Mouse (Mus musculus): Measurements from ENCODE around the gene Cfap46. TPM values are rescaled to one million over a fixed set of nuclear protein-coding genes. Genes with fewer than 3 reads are reported as not detected.
"Not testable (repeated sequence)": the region's sequence is repeated elsewhere in the genome, so short reads cannot be mapped to it uniquely, and the experiment has no call there.

The Cfap46 gene
- polyA plus RNA-seq, 1 experiment = 4.6 TPM

DNA sequence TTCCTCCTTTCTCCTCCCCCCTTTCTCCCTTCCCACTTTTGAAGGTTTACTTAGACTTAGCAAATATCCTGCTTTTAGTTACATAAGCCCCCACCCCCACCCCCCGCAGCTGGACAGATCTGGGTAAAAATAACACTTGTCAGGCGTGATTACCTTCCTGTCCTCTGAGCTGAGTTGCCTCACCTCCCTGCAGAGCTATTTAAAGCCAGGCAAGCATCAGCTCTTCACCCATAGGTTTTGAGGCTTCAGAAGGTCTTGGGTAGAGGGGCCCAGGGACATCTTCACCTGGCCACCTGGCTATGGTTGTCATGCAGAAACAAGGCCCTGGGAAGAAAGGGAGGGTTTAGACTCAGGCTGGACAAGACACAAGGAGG, 20.2 kb upstream of the Cfap46 start:
- no peak for TF ChIP-seq CTCF (IDR thresholded peaks at IDR 0.05; ENCODE audit: borderline replicate concordance, extremely low read depth, insufficient read depth, insufficient read length)
- no peak for TF ChIP-seq POLR2A (IDR thresholded peaks at IDR 0.05; ENCODE audit: borderline replicate concordance, extremely low read depth, insufficient read depth, insufficient read length, poor library complexity, severe bottlenecking)
- no peak for DNase-seq (ENCODE audit: low read depth)

DNA sequence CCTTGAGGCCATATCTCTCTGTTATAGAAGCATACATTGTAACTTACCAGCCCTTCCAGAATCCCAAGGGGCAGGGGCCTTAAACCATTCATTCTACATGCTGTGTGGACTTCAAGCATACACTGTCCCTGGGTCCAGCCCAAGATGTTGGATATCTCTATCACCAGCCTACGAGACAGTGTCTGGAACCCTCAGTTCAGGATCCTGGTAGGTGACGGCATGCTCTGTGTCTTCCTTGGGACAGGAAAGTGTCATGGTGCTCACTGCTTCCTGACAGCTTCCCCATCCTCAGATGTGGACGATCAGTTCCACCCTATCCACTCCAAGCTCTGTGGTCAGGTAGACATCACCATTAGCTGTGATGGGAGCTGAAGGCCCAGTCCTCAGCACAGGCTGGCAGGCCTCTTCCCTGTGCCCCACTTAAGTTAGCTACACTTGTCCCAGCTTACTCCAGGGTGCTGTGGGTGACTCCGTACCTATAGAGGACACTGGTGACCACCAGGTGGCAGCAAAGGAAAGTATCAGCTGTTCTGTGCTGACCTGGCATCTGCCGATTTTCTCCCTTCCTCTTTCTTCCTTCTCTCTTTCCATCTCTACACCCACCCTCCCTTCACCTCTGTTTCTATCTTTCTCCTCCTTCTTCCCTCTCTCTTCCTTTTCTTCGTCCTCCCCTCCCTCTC, 19.7 kb upstream of the Cfap46 start:
- no peak for TF ChIP-seq POLR2A (IDR thresholded peaks at IDR 0.05; ENCODE audit: borderline replicate concordance, extremely low read depth, insufficient read depth, insufficient read length, poor library complexity, severe bottlenecking)
- peak; percentile 88 for TF ChIP-seq CTCF (IDR thresholded peaks at IDR 0.05; ENCODE audit: borderline replicate concordance, extremely low read depth, insufficient read depth, insufficient read length)
- peak; percentile 85 for DNase-seq (ENCODE audit: low read depth)

DNA sequence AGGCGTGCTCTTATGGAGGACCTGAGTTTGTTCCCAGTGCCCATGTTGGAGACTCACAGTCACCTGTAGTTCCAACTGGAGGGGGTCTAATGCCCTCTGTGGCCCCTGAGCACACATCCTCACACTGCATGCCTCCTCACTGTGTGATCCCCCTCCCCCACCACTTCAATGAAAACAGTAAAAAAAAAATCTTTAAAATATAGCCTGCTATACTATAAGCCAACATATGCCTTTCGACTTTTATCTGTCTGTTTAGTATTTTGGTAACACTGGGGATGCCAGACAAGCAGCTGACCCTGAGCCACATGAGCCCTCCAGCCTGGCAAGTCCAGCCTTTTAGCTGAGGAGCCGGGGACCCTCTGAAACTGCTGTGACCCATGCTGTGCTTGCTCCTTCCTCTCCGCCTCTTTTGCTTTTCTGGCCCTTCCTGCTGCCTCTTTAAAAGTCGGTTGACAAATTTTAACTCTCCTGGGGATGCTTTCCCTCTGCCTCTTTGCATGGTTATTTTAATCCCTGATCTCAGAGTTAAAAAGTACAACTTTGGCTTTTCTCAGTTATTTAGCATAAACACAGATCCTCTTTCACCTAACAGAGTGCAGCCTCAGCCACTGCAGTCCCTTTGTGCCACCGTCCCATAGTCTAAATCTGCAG, 18.2 kb upstream of the Cfap46 start:
- TF ChIP-seq CTCF (IDR thresholded peaks at IDR 0.05; ENCODE audit: borderline replicate concordance, extremely low read depth, insufficient read depth, insufficient read length) (no peak), POLR2A (IDR thresholded peaks at IDR 0.05; ENCODE audit: borderline replicate concordance, extremely low read depth, insufficient read depth, insufficient read length, poor library complexity, severe bottlenecking) (no peak)
- DNase-seq (ENCODE audit: low read depth) = no peak

DNA sequence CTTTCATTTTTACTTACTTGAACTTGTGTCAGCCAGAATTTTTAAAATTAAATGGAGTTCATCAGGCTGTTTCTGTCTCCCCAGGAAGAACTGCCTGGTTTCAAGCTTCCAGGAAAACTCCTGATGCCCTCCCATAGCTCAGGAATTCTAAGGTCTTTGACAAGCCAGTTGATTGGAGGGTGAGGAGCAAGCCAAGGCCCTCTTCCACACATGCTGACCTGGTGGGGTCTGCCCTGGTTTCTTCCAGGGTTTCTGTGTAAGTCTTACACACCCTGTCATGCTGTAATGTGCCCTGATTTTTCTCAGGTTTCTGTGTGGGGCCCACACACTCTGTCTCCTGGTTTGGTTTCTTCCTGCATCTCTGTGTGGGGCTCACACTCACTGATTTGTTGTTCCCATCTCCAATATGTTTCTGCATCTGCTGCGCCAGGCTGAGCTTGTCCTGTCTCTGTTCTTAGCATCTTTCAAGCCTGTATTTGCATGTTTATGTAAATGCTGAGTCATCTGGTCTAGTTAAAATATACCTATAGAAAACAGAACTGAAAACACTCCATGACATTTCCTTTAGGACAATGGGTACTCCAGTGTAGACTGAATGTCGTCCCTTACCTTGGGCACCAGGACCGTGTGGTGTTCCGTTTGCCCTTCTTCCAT, 9.2 kb upstream of the Cfap46 start:
- DNase-seq (ENCODE audit: low read depth) = peak; percentile 40
- TF ChIP-seq POLR2A (IDR thresholded peaks at IDR 0.05; ENCODE audit: borderline replicate concordance, extremely low read depth, insufficient read depth, insufficient read length, poor library complexity, severe bottlenecking) (no peak), CTCF (IDR thresholded peaks at IDR 0.05; ENCODE audit: borderline replicate concordance, extremely low read depth, insufficient read depth, insufficient read length) (no peak)

DNA sequence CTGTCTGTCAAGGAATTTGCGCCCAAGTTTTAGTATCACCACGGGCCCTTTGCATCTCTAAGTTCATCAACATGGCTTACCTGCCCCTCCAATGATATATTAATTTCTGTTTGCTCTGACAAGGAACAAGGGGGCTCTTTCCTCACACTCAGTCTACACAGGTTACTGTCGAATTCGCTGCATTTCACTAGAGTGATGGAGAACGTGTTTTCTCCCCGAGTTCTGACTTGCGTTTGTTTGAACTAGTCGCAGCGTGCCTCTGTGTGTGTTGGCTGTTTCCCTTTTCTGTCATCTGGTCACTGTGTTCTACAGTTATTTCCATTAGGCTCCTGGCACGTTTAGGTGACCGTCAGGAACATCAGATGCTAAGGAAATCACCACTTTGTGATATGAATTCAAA, 8.6 kb upstream of the Cfap46 start:
- no peak for DNase-seq (ENCODE audit: low read depth)
- TF ChIP-seq CTCF (IDR thresholded peaks at IDR 0.05; ENCODE audit: borderline replicate concordance, extremely low read depth, insufficient read depth, insufficient read length) = no peak
- TF ChIP-seq POLR2A (IDR thresholded peaks at IDR 0.05; ENCODE audit: borderline replicate concordance, extremely low read depth, insufficient read depth, insufficient read length, poor library complexity, severe bottlenecking) = no peak

DNA sequence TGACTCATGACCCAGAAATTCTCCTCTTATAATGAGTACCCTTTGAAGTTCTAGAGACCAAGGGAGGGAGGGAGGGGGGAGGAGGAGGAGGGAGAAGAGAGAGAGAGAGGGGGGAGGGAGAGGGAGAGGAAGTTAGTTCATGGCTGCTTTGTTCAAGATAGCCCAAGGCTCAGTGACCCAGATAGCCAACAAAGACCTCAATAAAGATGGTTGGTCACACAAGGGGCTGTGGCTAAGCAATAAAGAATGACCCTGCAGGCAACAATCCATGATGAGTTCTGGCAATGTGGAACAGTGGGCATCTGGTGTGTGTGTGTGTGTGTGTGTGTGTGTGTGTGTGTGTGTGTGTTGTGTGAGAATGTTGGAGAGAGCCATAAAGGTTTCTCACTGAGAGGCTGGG, 1.7 kb upstream of the Cfap46 start:
- peak; percentile 18 for DNase-seq (ENCODE audit: low read depth)

DNA sequence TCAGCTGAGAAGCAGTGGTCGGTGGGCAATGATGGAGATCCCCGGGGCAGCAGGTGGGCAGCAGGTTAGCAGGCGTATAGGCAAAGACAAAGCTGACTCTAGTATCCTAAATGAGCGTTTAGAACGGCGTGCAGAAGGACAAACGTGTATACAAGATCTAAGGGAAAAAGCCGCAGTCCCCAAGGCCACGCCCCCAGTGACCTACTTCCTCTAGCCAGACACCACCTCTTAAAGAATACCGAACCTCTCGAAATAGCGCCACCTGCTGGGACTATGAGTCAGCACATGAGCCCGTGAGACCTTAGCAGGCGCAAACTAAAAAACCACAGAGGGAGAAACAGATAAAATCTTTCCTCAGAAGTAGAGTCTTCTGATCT, 924 bp upstream of the Cfap46 start:
- DNase-seq (ENCODE audit: low read depth) = peak; percentile 97

More for the DNA sequence above, 1.7 kb upstream of the Cfap46 start:
- TF ChIP-seq POLR2A (IDR thresholded peaks at IDR 0.05; ENCODE audit: borderline replicate concordance, extremely low read depth, insufficient read depth, insufficient read length, poor library complexity, severe bottlenecking) (no peak), CTCF (IDR thresholded peaks at IDR 0.05; ENCODE audit: borderline replicate concordance, extremely low read depth, insufficient read depth, insufficient read length) (no peak)

DNA sequence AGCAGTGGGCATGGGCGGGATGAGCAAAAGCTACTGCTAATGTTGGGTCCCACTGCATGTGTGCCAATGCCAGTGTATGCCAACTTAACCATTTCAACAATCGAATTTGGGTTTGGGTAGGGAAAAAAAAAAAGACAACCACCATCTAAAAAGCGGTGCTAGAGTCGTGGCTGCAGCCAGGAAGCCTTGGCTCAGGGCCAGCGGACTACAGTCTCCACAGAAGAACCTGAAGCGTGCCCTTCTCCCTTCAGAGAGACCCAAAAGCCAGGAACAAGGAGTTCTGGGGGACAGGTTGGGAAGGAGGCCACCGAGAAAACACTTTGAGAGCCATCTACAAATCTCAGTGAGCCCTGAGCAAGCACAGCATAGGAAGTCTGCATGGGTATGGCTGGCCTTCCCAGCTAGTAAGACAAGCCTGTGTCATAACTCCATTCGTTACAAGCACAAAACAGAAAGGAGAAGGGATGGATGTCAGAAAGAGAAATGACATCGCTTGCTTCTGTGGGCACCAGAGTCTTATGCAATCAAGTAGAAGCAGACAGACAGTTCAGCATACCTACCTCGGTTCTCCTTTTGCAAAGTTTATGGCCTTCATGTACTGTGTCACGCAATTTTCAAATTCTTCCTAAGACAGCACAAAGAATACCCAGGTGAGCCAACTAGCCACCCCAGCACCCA, 1.6 kb downstream of the Cfap46 start:
- no peak for DNase-seq (ENCODE audit: low read depth)
- no peak for TF ChIP-seq CTCF (IDR thresholded peaks at IDR 0.05; ENCODE audit: borderline replicate concordance, extremely low read depth, insufficient read depth, insufficient read length)

More for the DNA sequence above, 924 bp upstream of the Cfap46 start:
- TF ChIP-seq POLR2A (IDR thresholded peaks at IDR 0.05; ENCODE audit: borderline replicate concordance, extremely low read depth, insufficient read depth, insufficient read length, poor library complexity, severe bottlenecking) (no peak), CTCF (IDR thresholded peaks at IDR 0.05; ENCODE audit: borderline replicate concordance, extremely low read depth, insufficient read depth, insufficient read length) (peak; percentile 91)

DNA sequence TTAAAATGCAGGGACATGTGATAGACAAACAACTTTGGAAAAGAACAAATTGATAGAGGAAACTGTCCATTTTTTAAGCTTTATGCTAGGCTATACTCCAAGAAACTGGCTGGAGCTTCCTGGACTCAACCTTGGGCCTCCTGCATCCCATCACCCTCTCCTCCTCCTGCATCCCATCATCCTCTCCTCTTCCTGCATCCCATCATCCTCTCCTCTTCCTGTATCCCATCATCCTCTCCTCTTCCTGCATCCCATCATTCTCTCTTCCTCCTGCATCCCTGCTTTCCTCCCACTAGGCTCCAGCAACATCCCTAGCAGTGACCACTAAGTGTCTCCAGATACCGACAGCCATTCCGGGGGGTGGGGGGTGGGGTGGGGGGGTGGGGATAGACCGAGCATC, 7.2 kb downstream of the Cfap46 start:
- DNase-seq (ENCODE audit: low read depth) = peak; percentile 31
- no peak for TF ChIP-seq POLR2A (IDR thresholded peaks at IDR 0.05; ENCODE audit: borderline replicate concordance, extremely low read depth, insufficient read depth, insufficient read length, poor library complexity, severe bottlenecking)
- TF ChIP-seq CTCF (IDR thresholded peaks at IDR 0.05; ENCODE audit: borderline replicate concordance, extremely low read depth, insufficient read depth, insufficient read length) = no peak

DNA sequence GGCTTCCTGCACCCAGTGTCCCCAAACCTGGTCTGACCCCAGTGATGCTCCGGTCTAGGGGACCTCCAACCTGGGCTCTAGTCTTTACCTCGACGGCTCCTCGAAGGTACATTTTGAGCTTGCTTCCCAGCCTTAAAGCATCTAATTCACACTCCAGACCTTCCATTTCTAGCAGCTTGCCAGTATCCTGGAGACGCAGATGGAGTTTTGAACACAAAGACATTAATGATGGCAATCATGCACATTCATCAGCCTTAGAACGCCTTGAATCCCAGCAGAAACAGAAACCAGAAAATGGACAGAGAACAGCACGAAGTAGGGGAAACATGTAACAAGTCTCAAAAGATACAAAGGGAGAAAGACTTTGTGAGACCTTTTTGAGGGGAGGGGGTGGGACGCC, 16.7 kb downstream of the Cfap46 start:
- peak; percentile 76 for DNase-seq (ENCODE audit: low read depth)
- TF ChIP-seq CTCF (IDR thresholded peaks at IDR 0.05; ENCODE audit: borderline replicate concordance, extremely low read depth, insufficient read depth, insufficient read length) (no peak), POLR2A (IDR thresholded peaks at IDR 0.05; ENCODE audit: borderline replicate concordance, extremely low read depth, insufficient read depth, insufficient read length, poor library complexity, severe bottlenecking) (no peak)

DNA sequence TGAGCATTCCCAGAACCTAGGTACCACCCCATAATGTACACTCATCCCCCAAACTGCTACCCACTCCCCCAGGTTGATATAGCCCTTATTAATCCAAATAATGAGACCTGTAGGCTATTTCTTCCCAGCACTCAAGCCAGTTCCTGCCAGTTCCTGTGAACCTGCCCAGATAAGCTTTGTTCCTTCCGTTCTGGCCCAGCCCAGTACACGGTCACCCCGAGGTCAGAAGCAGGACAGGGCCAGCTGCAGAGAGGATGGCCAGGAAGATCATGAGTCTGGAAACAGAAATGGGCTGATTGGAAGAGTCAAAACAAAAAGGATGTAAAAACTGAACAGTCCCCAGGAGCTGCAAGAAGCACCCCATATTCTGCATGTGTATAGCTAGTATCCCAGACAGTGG, 20.3 kb downstream of the Cfap46 start:
- DNase-seq (ENCODE audit: low read depth) = no peak
- TF ChIP-seq POLR2A (IDR thresholded peaks at IDR 0.05; ENCODE audit: borderline replicate concordance, extremely low read depth, insufficient read depth, insufficient read length, poor library complexity, severe bottlenecking) (no peak), CTCF (IDR thresholded peaks at IDR 0.05; ENCODE audit: borderline replicate concordance, extremely low read depth, insufficient read depth, insufficient read length) (no peak)

DNA sequence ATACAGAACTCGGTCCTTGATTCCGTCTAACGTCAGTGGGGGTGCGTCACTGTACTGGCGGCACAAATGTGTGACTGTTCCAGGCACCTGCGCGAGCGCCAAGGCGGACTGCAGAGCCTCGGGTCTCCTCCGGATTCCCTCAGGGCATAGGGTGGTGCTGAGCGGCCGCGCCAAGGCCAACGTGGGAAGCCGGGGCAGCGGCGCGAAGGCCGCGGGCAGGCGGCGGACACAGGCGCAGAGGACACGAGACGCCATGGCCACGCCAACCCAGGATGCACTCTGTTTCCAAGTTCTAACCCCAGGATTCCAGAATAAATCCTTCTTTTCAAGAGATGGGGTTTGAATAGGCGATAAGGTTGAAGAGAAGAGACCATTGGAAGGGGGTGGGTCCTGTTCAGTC, 23.7 kb downstream of the Cfap46 start:
- not testable (repeated sequence) for DNase-seq (ENCODE audit: low read depth)
